Mouse (Mus musculus): ENCODE measurements around the gene Bcl11a. TPM values are rescaled to one million over a fixed set of nuclear protein-coding genes. Genes with fewer than 3 reads are reported as not detected.

Bcl11a gene
- polyA plus RNA-seq, 1 experiment from 2014 or later: 25.1 TPM

GRCm38 (mm10) chr11:24095236-24095635 is 17.4 kb downstream of the Bcl11a start:
- no peaks in the 10 kb centered on the region for H3K9me3 ChIP-seq
- peaks cover 42% of the 10 kb centered on the region for H3K4me1 ChIP-seq
- no peak overlapping the region for H3K4me3 ChIP-seq (replicated peaks)
- H3K9ac ChIP-seq: no peak overlapping the region
- H3K27me3 ChIP-seq (replicated peaks): no peaks in the 10 kb centered on the region
- peak overlapping the region; percentile 34 for H3K4me2 ChIP-seq
- peak overlapping the region; percentile 40; the same call in 1 of the 2 replicates for H3K27ac ChIP-seq
- H3K36me3 ChIP-seq: no peaks in the 10 kb centered on the region
- WGBS: 27% methylated on average over 9 of the region's 9 CpGs
- no peak for ATAC-seq (ENCODE audit: insufficient read depth, low FRiP score, low read depth)

GRCm38 (mm10) chr11:24095656-24096353 is 17.9 kb downstream of the Bcl11a start:
- Histone ChIP-seq H3K9ac (no peak overlapping the region), H3K27me3 (replicated peaks) (no peaks in the 10 kb centered on the region), H3K27ac (no peak overlapping the region; the same call in 1 of the 2 replicates), H3K4me2 (no peak overlapping the region), H3K4me3 (replicated peaks) (no peak overlapping the region), H3K36me3 (no peaks in the 10 kb centered on the region), H3K9me3 (no peaks in the 10 kb centered on the region), H3K4me1 (peaks cover 47% of the 10 kb centered on the region)
- ATAC-seq (ENCODE audit: insufficient read depth, low FRiP score, low read depth): no peak
- 63% methylated on average over 7 of the region's 7 CpGs for WGBS

- H3K27me3 ChIP-seq (replicated peaks): no peaks in the 10 kb centered on the region
- no peaks in the 10 kb centered on the region for H3K9me3 ChIP-seq
- WGBS: 54% methylated on average over 6 of the region's 6 CpGs
- no peak overlapping the region for H3K27ac ChIP-seq
- H3K9ac ChIP-seq: no peak overlapping the region
- H3K4me1 ChIP-seq: peaks cover 49% of the 10 kb centered on the region
- H3K4me2 ChIP-seq: no peak overlapping the region
- ATAC-seq (ENCODE audit: insufficient read depth, low FRiP score, low read depth): no peak
- no peaks in the 10 kb centered on the region for H3K36me3 ChIP-seq
- no peak overlapping the region for H3K4me3 ChIP-seq (replicated peaks)
These were observed 18.6 kb downstream of the Bcl11a start for GRCm38 (mm10) chr11:24096483-24096882.

GRCm38 (mm10) chr11:24097026-24097425 is 19.2 kb downstream of the Bcl11a start:
- Histone ChIP-seq H3K27me3 (replicated peaks) (no peaks in the 10 kb centered on the region), H3K4me1 (peaks cover 48% of the 10 kb centered on the region), H3K27ac (no peak overlapping the region), H3K36me3 (no peaks in the 10 kb centered on the region), H3K4me2 (no peak overlapping the region), H3K4me3 (replicated peaks) (no peak overlapping the region), H3K9me3 (no peaks in the 10 kb centered on the region), H3K9ac (no peak overlapping the region)
- WGBS: 38% methylated on average over 6 of the region's 6 CpGs
- no peak for ATAC-seq (ENCODE audit: insufficient read depth, low FRiP score, low read depth)

GRCm38 (mm10) chr11:24098069-24098468 is 20.2 kb downstream of the Bcl11a start:
- no peaks in the 10 kb centered on the region for H3K27me3 ChIP-seq (replicated peaks)

GRCm38 (mm10) chr11:24098662-24099061 is 20.8 kb downstream of the Bcl11a start:
- no peak for ATAC-seq (ENCODE audit: insufficient read depth, low FRiP score, low read depth)
- Histone ChIP-seq H3K4me1 (peaks cover 48% of the 10 kb centered on the region), H3K27ac (no peak overlapping the region), H3K36me3 (no peaks in the 10 kb centered on the region), H3K4me3 (replicated peaks) (no peak overlapping the region), H3K27me3 (replicated peaks) (no peaks in the 10 kb centered on the region), H3K9ac (no peak overlapping the region), H3K9me3 (no peaks in the 10 kb centered on the region), H3K4me2 (no peak overlapping the region)
- 51% methylated on average over 3 of the region's 3 CpGs for WGBS

More at GRCm38 (mm10) chr11:24098069-24098468, 20.2 kb downstream of the Bcl11a start:
- Histone ChIP-seq H3K4me2 (no peak overlapping the region), H3K4me1 (peaks cover 48% of the 10 kb centered on the region), H3K4me3 (replicated peaks) (no peak overlapping the region), H3K27ac (no peak overlapping the region), H3K9ac (no peak overlapping the region), H3K9me3 (no peaks in the 10 kb centered on the region), H3K36me3 (no peaks in the 10 kb centered on the region)
- WGBS: 59% methylated on average over 5 of the region's 5 CpGs
- no peak for ATAC-seq (ENCODE audit: insufficient read depth, low FRiP score, low read depth)

GRCm38 (mm10) chr11:24099215-24099614 is 21.4 kb downstream of the Bcl11a start:
- H3K4me3 ChIP-seq (replicated peaks): no peak overlapping the region
- 66% methylated on average over 10 of the region's 10 CpGs for WGBS

GRCm38 (mm10) chr11:24099886-24100293 is 22.0 kb downstream of the Bcl11a start:
- Histone ChIP-seq H3K9ac (no peak overlapping the region), H3K4me2 (peak overlapping the region; percentile 36), H3K4me1 (peaks cover 43% of the 10 kb centered on the region), H3K36me3 (no peaks in the 10 kb centered on the region), H3K27ac (peak overlapping the region; percentile 76), H3K9me3 (no peaks in the 10 kb centered on the region), H3K27me3 (replicated peaks) (no peaks in the 10 kb centered on the region), H3K4me3 (replicated peaks) (no peak overlapping the region)
- WGBS: 6% methylated on average over 7 of the region's 7 CpGs
- ATAC-seq (ENCODE audit: insufficient read depth, low FRiP score, low read depth): peak; percentile 69

More at GRCm38 (mm10) chr11:24099215-24099614, 21.4 kb downstream of the Bcl11a start:
- Histone ChIP-seq H3K27me3 (replicated peaks) (no peaks in the 10 kb centered on the region), H3K4me2 (no peak overlapping the region), H3K27ac (peak overlapping the region; percentile 24; the same call in 1 of the 2 replicates), H3K4me1 (peaks cover 48% of the 10 kb centered on the region), H3K36me3 (no peaks in the 10 kb centered on the region), H3K9me3 (no peaks in the 10 kb centered on the region), H3K9ac (no peak overlapping the region)
- ATAC-seq (ENCODE audit: insufficient read depth, low FRiP score, low read depth): no peak

GRCm38 (mm10) chr11:24100449-24101070 is 22.7 kb downstream of the Bcl11a start:
- Histone ChIP-seq H3K4me2 (peak overlapping the region; percentile 29), H3K9me3 (no peaks in the 10 kb centered on the region), H3K27ac (peak overlapping the region; percentile 68), H3K4me3 (replicated peaks) (no peak overlapping the region), H3K36me3 (no peaks in the 10 kb centered on the region), H3K4me1 (peaks cover 38% of the 10 kb centered on the region), H3K9ac (no peak overlapping the region), H3K27me3 (replicated peaks) (no peaks in the 10 kb centered on the region)
- ATAC-seq (ENCODE audit: insufficient read depth, low FRiP score, low read depth): peak; percentile 57; the same call in 1 of the 2 replicates
- 57% methylated on average over 4 of the region's 4 CpGs for WGBS

- no peak; the same call in 1 of the 2 replicates for ATAC-seq (ENCODE audit: insufficient read depth, low FRiP score, low read depth)
- 83% methylated on average over 3 of the region's 3 CpGs for WGBS
- Histone ChIP-seq H3K36me3 (no peaks in the 10 kb centered on the region), H3K9me3 (no peaks in the 10 kb centered on the region), H3K4me2 (no peak overlapping the region), H3K27ac (no peak overlapping the region), H3K4me1 (peaks cover 31% of the 10 kb centered on the region), H3K4me3 (replicated peaks) (no peak overlapping the region), H3K27me3 (replicated peaks) (no peaks in the 10 kb centered on the region), H3K9ac (no peak overlapping the region)
These were observed 23.8 kb downstream of the Bcl11a start for GRCm38 (mm10) chr11:24101625-24102024.

- 60% methylated on average over 2 of the region's 2 CpGs for WGBS
- Histone ChIP-seq H3K27me3 (replicated peaks) (no peaks in the 10 kb centered on the region), H3K4me3 (replicated peaks) (no peak overlapping the region), H3K4me1 (peaks cover 25% of the 10 kb centered on the region), H3K9me3 (no peaks in the 10 kb centered on the region), H3K4me2 (no peak overlapping the region), H3K36me3 (no peaks in the 10 kb centered on the region), H3K9ac (no peak overlapping the region), H3K27ac (no peak overlapping the region)
- ATAC-seq (ENCODE audit: insufficient read depth, low FRiP score, low read depth): no peak
These were observed 24.5 kb downstream of the Bcl11a start for GRCm38 (mm10) chr11:24102372-24102771.

GRCm38 (mm10) chr11:24103128-24103742 is 25.4 kb downstream of the Bcl11a start:
- 79% methylated on average over 6 of the region's 6 CpGs for WGBS
- Histone ChIP-seq H3K27ac (no peak overlapping the region), H3K36me3 (no peaks in the 10 kb centered on the region), H3K4me2 (no peak overlapping the region), H3K27me3 (replicated peaks) (no peaks in the 10 kb centered on the region), H3K9ac (no peak overlapping the region), H3K4me3 (replicated peaks) (no peak overlapping the region), H3K9me3 (no peaks in the 10 kb centered on the region), H3K4me1 (peaks cover 25% of the 10 kb centered on the region)
- ATAC-seq (ENCODE audit: insufficient read depth, low FRiP score, low read depth): no peak
